Mouse (Mus musculus): ENCODE data around the gene Nusap1.
"Not testable (repeated sequence)": the region's sequence is repeated elsewhere in the genome, so short reads cannot be mapped to it uniquely, and the experiment has no call there.

DNA sequence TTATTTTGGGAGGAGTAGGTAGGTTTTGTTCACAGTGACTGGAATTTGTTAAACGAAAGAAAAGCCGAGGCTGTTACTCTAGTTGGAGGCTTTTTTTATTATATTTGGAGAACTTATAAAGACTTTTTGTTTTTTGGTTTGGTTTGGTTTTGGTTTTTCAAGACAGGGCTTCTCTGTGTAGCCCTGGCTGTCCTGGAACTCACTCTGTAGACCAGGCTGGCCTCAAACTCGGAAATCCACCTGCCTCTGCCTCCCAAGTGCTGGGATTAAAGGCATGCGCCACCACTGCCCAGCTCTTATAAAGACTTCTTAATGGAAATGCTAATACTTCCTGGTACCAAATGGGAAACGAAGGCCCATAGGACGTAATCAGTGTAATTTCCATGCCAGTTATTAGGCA, 904 bp downstream of the Nusap1 start:
- not testable (repeated sequence) for TF ChIP-seq CTCF (IDR thresholded peaks at IDR 0.05; ENCODE audit: borderline replicate concordance, control insufficient read depth, extremely low read depth, insufficient read depth, low read length, poor library complexity); POLR2A (IDR thresholded peaks at IDR 0.05; ENCODE audit: control insufficient read depth, extremely low read depth, insufficient read depth, low read length, poor library complexity)

Measured in thymus, adult 2 months (tissue).